Mouse (Mus musculus) stomach, postnatal 0 days (tissue): ENCODE results near the gene Slc9a6. TPM values are rescaled to one million over a fixed set of nuclear protein-coding genes. Genes with fewer than 3 reads are reported as not detected.

ENCODE experiments used
- ATAC-seq: fragments of 200-750 bp; cut with Nextera tagmentation; 2 replicates; pipeline ENCODE4 v1.8.0; 2017; ENCODE audit not compliant: low FRiP score, low TSS enrichment
- DNase-seq: peaks from one replicate; pipeline ENCODE4 v3.0.0-alpha.2; 2016; ENCODE audit warnings: low spot score
- H3K27ac ChIP-seq: fragments of 300-500 bp; sonication (generic); replicated peaks from 2 replicates; pipeline ENCODE4 v1.5.1; 2014; ENCODE audit warnings: mild to moderate bottlenecking, control low read depth
- H3K27me3 ChIP-seq: fragments of 300-500 bp; sonication (generic); 2 replicates; pipeline ENCODE4 v1.6.1; 2014; ENCODE audit warnings: low read length; ENCODE audit not compliant: control insufficient read depth, insufficient read depth
- H3K36me3 ChIP-seq: fragments of 300-500 bp; sonication (generic); 2 replicates; pipeline ENCODE4 v1.6.1; 2014; ENCODE audit warnings: low read length, mixed read lengths; ENCODE audit not compliant: control insufficient read depth, insufficient read depth
- H3K4me1 ChIP-seq: fragments of 300-500 bp; sonication (generic); replicated peaks from 2 replicates; pipeline ENCODE4 v1.6.1; 2014; ENCODE audit warnings: antibody characterized with exemption; ENCODE audit not compliant: control insufficient read depth, insufficient read depth
- H3K4me2 ChIP-seq: fragments of 300-500 bp; sonication (generic); replicated peaks from 2 replicates; pipeline ENCODE4 v1.6.1; 2014; ENCODE audit warnings: low read depth, mild to moderate bottlenecking, control low read depth, moderate library complexity
- H3K4me3 ChIP-seq: fragments of 300-500 bp; sonication (generic); 2 replicates; pipeline ENCODE4 v1.5.1; 2014; ENCODE audit warnings: low read depth, low read length, control low read depth
- H3K9ac ChIP-seq: fragments of 300-500 bp; sonication (generic); 2 replicates; pipeline ENCODE4 v1.6.1; 2014; ENCODE audit warnings: mild to moderate bottlenecking, low read length, control low read depth, mixed read lengths
- H3K9me3 ChIP-seq: fragments of 300-500 bp; sonication (generic); 2 replicates; pipeline ENCODE4 v1.6.1; 2016; ENCODE audit warnings: low read length; ENCODE audit not compliant: control insufficient read depth
- CTCF ChIP-seq: IDR thresholded peaks from 2 replicates; pipeline ENCODE4 v1.5.1; 2016; ENCODE audit warnings: antibody characterized with exemption, low read depth, mild to moderate bottlenecking, moderate library complexity
- EP300 ChIP-seq: optimal IDR thresholded peaks from 2 replicates; pipeline ENCODE3; 2016; ENCODE audit warnings: antibody characterized with exemption
- WGBS: fragments of 180-500 bp; shearing (Covaris S2); extraction: QIAGEN DNeasy Blood & Tissue Kit; methylation state at CpG from one replicate; pipeline ENCODE4 v1.1.7; 2014; 5-methylcytosine and 5-hydroxymethylcytosine counted together
- polyA plus RNA-seq: library from polyadenylated mRNA; unstranded; fragments of >200 nt; fragmentation: Nextera tagmentation; extraction: Ambion mirVana; gene quantifications from 2 replicates; pipeline ENCODE4 v1.2.1, GENCODE M21; 2015

Slc9a6 gene
- polyA plus RNA-seq, 1 experiment from 2014 or later = 16.1 TPM

- no peaks in the 10 kb centered on the region for H3K4me1 ChIP-seq
- H3K27me3 ChIP-seq = no peaks in the 10 kb centered on the region
- H3K4me2 ChIP-seq = no peak overlapping the region
- no peak overlapping the region for H3K27ac ChIP-seq
- no peaks in the 10 kb centered on the region for H3K9me3 ChIP-seq
- DNase-seq (no peak), ATAC-seq (no peak)
- TF ChIP-seq CTCF = no peak
- TF ChIP-seq EP300 = no peak
- H3K4me3 ChIP-seq = no peak overlapping the region
- no peak overlapping the region for H3K9ac ChIP-seq
- WGBS = 77% methylated on average over 5 of the region's 5 CpGs
- no peaks in the 10 kb centered on the region for H3K36me3 ChIP-seq
Measured at GRCm38 (mm10) chrX:56668051-56668450, 58.5 kb downstream of the Slc9a6 start.

- no peak for TF ChIP-seq EP300
- TF ChIP-seq CTCF = no peak
- Histone ChIP-seq H3K27me3 (no peaks in the 10 kb centered on the region), H3K4me3 (no peak overlapping the region), H3K27ac (no peak overlapping the region), H3K9ac (no peak overlapping the region), H3K4me1 (no peaks in the 10 kb centered on the region), H3K9me3 (no peaks in the 10 kb centered on the region), H3K36me3 (no peaks in the 10 kb centered on the region), H3K4me2 (no peak overlapping the region)
- DNase-seq (no peak), ATAC-seq (no peak)
- 83% methylated on average over 3 of the region's 3 CpGs for WGBS
Measured at GRCm38 (mm10) chrX:56668501-56668900, 58.9 kb downstream of the Slc9a6 start.

GRCm38 (mm10) chrX:56675556-56675955 lies 66.0 kb downstream of the Slc9a6 start:
- Histone ChIP-seq H3K4me3 (no peak overlapping the region), H3K27me3 (no peaks in the 10 kb centered on the region), H3K9me3 (no peaks in the 10 kb centered on the region), H3K4me1 (no peaks in the 10 kb centered on the region), H3K36me3 (no peaks in the 10 kb centered on the region), H3K27ac (no peak overlapping the region), H3K9ac (no peak overlapping the region), H3K4me2 (no peak overlapping the region)
- 69% methylated on average over 6 of the region's 6 CpGs for WGBS
- no peak for DNase-seq
- no peak for TF ChIP-seq EP300
- no peak for ATAC-seq

- H3K4me1 ChIP-seq = no peaks in the 10 kb centered on the region
- 77% methylated on average over 6 of the region's 6 CpGs for WGBS
- no peaks in the 10 kb centered on the region for H3K27me3 ChIP-seq
- H3K27ac ChIP-seq = no peak overlapping the region; the same call in 1 of the 2 replicates
- H3K4me3 ChIP-seq = no peak overlapping the region
- H3K4me2 ChIP-seq = no peak overlapping the region
- ATAC-seq (no peak), DNase-seq (no peak)
- no peaks in the 10 kb centered on the region for H3K36me3 ChIP-seq
- TF ChIP-seq EP300 = no peak
- no peak for TF ChIP-seq CTCF
- no peak overlapping the region for H3K9ac ChIP-seq
- no peaks in the 10 kb centered on the region for H3K9me3 ChIP-seq
Measured at GRCm38 (mm10) chrX:56677736-56678135, 68.2 kb downstream of the Slc9a6 start.

GRCm38 (mm10) chrX:56679066-56679465 lies 69.5 kb downstream of the Slc9a6 start:
- Histone ChIP-seq H3K27ac (no peak overlapping the region), H3K4me2 (no peak overlapping the region), H3K4me1 (no peaks in the 10 kb centered on the region), H3K27me3 (no peaks in the 10 kb centered on the region), H3K9ac (no peak overlapping the region), H3K4me3 (no peak overlapping the region), H3K36me3 (no peaks in the 10 kb centered on the region), H3K9me3 (no peaks in the 10 kb centered on the region)
- DNase-seq (no peak), ATAC-seq (no peak)
- 66% methylated on average over 6 of the region's 6 CpGs for WGBS
- TF ChIP-seq EP300 = no peak
- no peak for TF ChIP-seq CTCF

- Histone ChIP-seq H3K4me3 (no peak overlapping the region), H3K36me3 (no peaks in the 10 kb centered on the region), H3K9ac (no peak overlapping the region), H3K9me3 (no peaks in the 10 kb centered on the region), H3K27me3 (no peaks in the 10 kb centered on the region), H3K4me2 (no peak overlapping the region), H3K4me1 (no peaks in the 10 kb centered on the region), H3K27ac (no peak overlapping the region)
- 48% methylated on average over 1 of the region's 1 CpGs for WGBS
- DNase-seq (no peak), ATAC-seq (no peak)
- TF ChIP-seq CTCF (no peak), EP300 (no peak)
Measured at GRCm38 (mm10) chrX:56682156-56682720, 72.7 kb downstream of the Slc9a6 start.
